Mouse (Mus musculus) CH12F3 (cell line): ENCODE data around the gene Nol6.
"Not testable (repeated sequence)": the region's sequence is repeated elsewhere in the genome, so short reads cannot be mapped to it uniquely, and the experiment has no call there.

Experiments used
- in situ Hi-C: fragments of 300-500 bp; cut with MboI; formaldehyde crosslinking; loops from 2 replicates; pipeline ENCODE4 v1.14.3; 2020; ENCODE audit warnings: low sequenced_read_pairs

Gene Nol6

GRCm38 (mm10) chr4:41087459-41088298 is 36.6 kb downstream of the Nol6 start:
- in situ Hi-C loops = no loop called here

GRCm38 (mm10) chr4:41086947-41087346 is 37.3 kb downstream of the Nol6 start:
- in situ Hi-C loops = no loop called here

GRCm38 (mm10) chr4:41084819-41085218 is 39.4 kb downstream of the Nol6 start:
- in situ Hi-C loops = no loop called here

GRCm38 (mm10) chr4:41082803-41083202 is 41.5 kb downstream of the Nol6 start:
- in situ Hi-C loops = not testable (repeated sequence)

- in situ Hi-C loops = no loop called here
Observed at GRCm38 (mm10) chr4:41081733-41082132, 42.5 kb downstream of the Nol6 start.

- in situ Hi-C loops = no loop called here
Observed at GRCm38 (mm10) chr4:41078726-41079125, 45.5 kb downstream of the Nol6 start.

- in situ Hi-C loops = no loop called here
Observed at GRCm38 (mm10) chr4:41074461-41074860, 49.8 kb downstream of the Nol6 start.

GRCm38 (mm10) chr4:41073008-41073817 is 51.0 kb downstream of the Nol6 start:
- in situ Hi-C loops = no loop called here

- in situ Hi-C loops = no loop called here
Observed at GRCm38 (mm10) chr4:41071500-41072429, 52.5 kb downstream of the Nol6 start.

GRCm38 (mm10) chr4:41065196-41065595 is 59.1 kb downstream of the Nol6 start:
- in situ Hi-C loops = no loop called here
